Mouse (Mus musculus): ENCODE data around the gene Gm49416.

GRCm38 (mm10) chr19:8881034-8881392 is 7.7 kb upstream of the Gm49416 start:
- TF ChIP-seq CTCF (IDR thresholded peaks at IDR 0.05; ENCODE audit: control insufficient read depth, insufficient read depth, insufficient read length) (no peak), MYOG (IDR thresholded peaks at IDR 0.05; ENCODE audit: control insufficient read depth, extremely low read depth, insufficient read length) (no peak), FOSL1 (IDR thresholded peaks at IDR 0.05; ENCODE audit: insufficient read depth, low read length, poor library complexity, severe bottlenecking) (no peak), MAX (IDR thresholded peaks at IDR 0.05) (no peak), MYOD1 (IDR thresholded peaks at IDR 0.05; ENCODE audit: control insufficient read depth, insufficient read length, low read depth) (no peak), CEBPB (IDR thresholded peaks at IDR 0.05; ENCODE audit: low read depth) (no peak), USF1 (IDR thresholded peaks at IDR 0.05; ENCODE audit: low read depth) (no peak)

All from C2C12 (cell line).